Mouse (Mus musculus) intestine, embryonic 15.5 days (tissue): ENCODE data around the gene Cdkn2a. TPM values are rescaled to one million over a fixed set of nuclear protein-coding genes. Genes with fewer than 3 reads are reported as not detected.

ENCODE experiments used
- ATAC-seq: fragments of 200-750 bp; cut with Nextera tagmentation; 2 replicates; pipeline ENCODE4 v1.8.0; 2017; ENCODE audit warnings: moderate TSS enrichment, moderate library complexity
- H3K27ac ChIP-seq: fragments of 300-500 bp; sonication (generic); 2 replicates; pipeline ENCODE4 v1.5.1; 2015; ENCODE audit warnings: mild to moderate bottlenecking, inconsistent platforms
- H3K27me3 ChIP-seq: fragments of 300-500 bp; sonication (generic); replicated peaks from 2 replicates; pipeline ENCODE4 v1.6.1; 2015; ENCODE audit warnings: inconsistent platforms
- H3K36me3 ChIP-seq: fragments of 300-500 bp; sonication (generic); 2 replicates; pipeline ENCODE4 v1.6.1; 2015; ENCODE audit warnings: inconsistent platforms
- H3K4me1 ChIP-seq: fragments of 300-500 bp; sonication (generic); replicated peaks from 2 replicates; pipeline ENCODE4 v1.6.1; 2015; ENCODE audit warnings: inconsistent platforms
- H3K4me2 ChIP-seq: fragments of 300-500 bp; sonication (generic); replicated peaks from 2 replicates; pipeline ENCODE4 v1.6.1; 2015; ENCODE audit warnings: mild to moderate bottlenecking, inconsistent platforms
- H3K4me3 ChIP-seq: fragments of 300-500 bp; sonication (generic); replicated peaks from 2 replicates; pipeline ENCODE4 v1.5.1; 2015; ENCODE audit warnings: inconsistent platforms
- H3K9ac ChIP-seq: fragments of 300-500 bp; sonication (generic); 2 replicates; pipeline ENCODE4 v1.6.1; 2015; ENCODE audit warnings: inconsistent platforms
- H3K9me3 ChIP-seq: fragments of 300-500 bp; sonication (generic); 2 replicates; pipeline ENCODE4 v1.6.1; 2016; ENCODE audit warnings: inconsistent platforms
- WGBS: fragments of 180-500 bp; shearing (Covaris S2); methylation state at CpG from one replicate; pipeline ENCODE4 v1.1.7; 2015; 5-methylcytosine and 5-hydroxymethylcytosine counted together
- polyA plus RNA-seq: library from polyadenylated mRNA; unstranded; fragments of >200 nt; fragmentation: Nextera tagmentation; extraction: Ambion mirVana; gene quantifications from 2 replicates; pipeline ENCODE4 v1.2.1, GENCODE M21; 2015

The Cdkn2a gene
- polyA plus RNA-seq, 1 experiment from 2014 or later, result not detected

DNA sequence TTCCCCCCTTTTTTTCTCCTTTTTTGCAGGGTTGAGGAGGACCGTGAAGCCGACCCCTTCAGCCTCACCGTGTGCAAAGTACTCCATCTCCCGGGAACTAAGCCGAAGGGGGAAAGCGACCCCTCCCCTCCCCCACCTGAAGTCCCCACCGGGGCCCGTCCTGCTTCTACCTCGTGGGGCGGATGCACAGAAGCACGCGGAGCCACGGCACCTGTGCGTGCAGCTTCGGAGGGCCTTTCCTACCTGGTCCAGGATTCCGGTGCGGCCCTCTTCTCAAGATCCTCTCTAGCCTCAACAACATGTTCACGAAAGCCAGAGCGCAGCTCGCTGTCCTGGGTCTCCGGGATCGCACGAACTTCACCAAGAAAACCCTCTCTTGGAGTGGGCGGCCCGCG lies 365 bp downstream of the Cdkn2a start:
- H3K27me3 ChIP-seq, result peaks cover 75% of the 10 kb centered on the region
- peak overlapping the region; percentile 61 for H3K4me3 ChIP-seq
- peak overlapping the region; percentile 28; the same call in 1 of the 2 replicates for H3K9ac ChIP-seq
- H3K4me1 ChIP-seq, result peaks cover 10% of the 10 kb centered on the region
- WGBS, result 2% methylated on average over 26 of the region's 26 CpGs
- H3K4me2 ChIP-seq, result peak overlapping the region; percentile 99
- no peaks in the 10 kb centered on the region for H3K9me3 ChIP-seq
- ATAC-seq, result peak; percentile 36; the same call in 1 of the 2 replicates
- H3K36me3 ChIP-seq, result no peaks in the 10 kb centered on the region
- H3K27ac ChIP-seq, result no peak overlapping the region

GRCm38 (mm10) chr4:89293516-89293915 lies 937 bp downstream of the Cdkn2a start:
- Histone ChIP-seq H3K36me3 (no peaks in the 10 kb centered on the region), H3K9me3 (no peaks in the 10 kb centered on the region), H3K27me3 (peaks cover 80% of the 10 kb centered on the region), H3K4me1 (peaks cover 10% of the 10 kb centered on the region), H3K27ac (no peak overlapping the region), H3K4me3 (no peak overlapping the region), H3K4me2 (no peak overlapping the region), H3K9ac (no peak overlapping the region)
- ATAC-seq, result no peak
- 18% methylated on average over 7 of the region's 7 CpGs for WGBS

- Histone ChIP-seq H3K9ac (no peak overlapping the region), H3K4me2 (no peak overlapping the region), H3K4me1 (peaks cover 1% of the 10 kb centered on the region; the same call in 1 of the 2 replicates), H3K27ac (no peak overlapping the region), H3K36me3 (no peaks in the 10 kb centered on the region), H3K9me3 (no peaks in the 10 kb centered on the region), H3K27me3 (peaks cover 63% of the 10 kb centered on the region), H3K4me3 (no peak overlapping the region)
- WGBS, result 2% methylated on average over 4 of the region's 4 CpGs
- no peak for ATAC-seq
Measured at GRCm38 (mm10) chr4:89289028-89289427, 5.4 kb downstream of the Cdkn2a start.

- H3K4me3 ChIP-seq, result no peak overlapping the region
- no peak overlapping the region for H3K27ac ChIP-seq
- no peak for ATAC-seq
- H3K27me3 ChIP-seq, result peaks cover 62% of the 10 kb centered on the region
- H3K4me2 ChIP-seq, result no peak overlapping the region
- no peaks in the 10 kb centered on the region for H3K36me3 ChIP-seq
- no peaks in the 10 kb centered on the region; the same call in 1 of the 2 replicates for H3K4me1 ChIP-seq
- H3K9me3 ChIP-seq, result no peaks in the 10 kb centered on the region
- no peak overlapping the region for H3K9ac ChIP-seq
- 7% methylated on average over 1 of the region's 1 CpGs for WGBS
Measured at GRCm38 (mm10) chr4:89286566-89286965, 7.9 kb downstream of the Cdkn2a start.

GRCm38 (mm10) chr4:89285688-89286087 lies 8.8 kb downstream of the Cdkn2a start:
- Histone ChIP-seq H3K9me3 (no peaks in the 10 kb centered on the region), H3K27me3 (peaks cover 54% of the 10 kb centered on the region), H3K27ac (no peak overlapping the region), H3K36me3 (no peaks in the 10 kb centered on the region), H3K4me1 (no peaks in the 10 kb centered on the region; the same call in 1 of the 2 replicates), H3K9ac (no peak overlapping the region), H3K4me2 (no peak overlapping the region), H3K4me3 (no peak overlapping the region)
- 38% methylated on average over 7 of the region's 7 CpGs for WGBS
- ATAC-seq, result no peak

DNA sequence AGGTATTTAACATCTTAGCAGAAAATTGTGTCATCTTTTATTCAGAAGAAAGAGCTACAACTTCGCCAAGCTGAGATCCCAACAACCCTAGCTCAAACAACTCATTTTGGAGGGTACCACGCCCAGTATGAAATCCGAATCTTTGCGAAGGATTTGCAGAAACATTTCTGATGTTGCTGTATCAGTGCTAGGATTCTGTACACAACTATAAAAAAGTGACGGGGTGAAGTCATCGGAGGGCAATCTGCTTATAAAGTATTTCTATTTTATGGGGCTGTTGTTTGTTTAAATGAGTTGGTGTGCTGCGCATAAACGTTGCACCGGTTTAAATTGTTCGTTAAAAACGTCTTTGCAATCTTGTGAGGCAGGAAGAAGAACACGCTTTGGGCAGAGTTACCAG lies 11.8 kb downstream of the Cdkn2a start:
- H3K36me3 ChIP-seq, result no peaks in the 10 kb centered on the region
- no peak overlapping the region for H3K4me3 ChIP-seq
- no peak overlapping the region for H3K27ac ChIP-seq
- H3K27me3 ChIP-seq, result peaks cover 53% of the 10 kb centered on the region
- 1% methylated on average over 12 of the region's 12 CpGs for WGBS
- H3K9ac ChIP-seq, result no peak overlapping the region
- no peaks in the 10 kb centered on the region for H3K9me3 ChIP-seq
- H3K4me2 ChIP-seq, result no peak overlapping the region
- no peaks in the 10 kb centered on the region; the same call in 1 of the 2 replicates for H3K4me1 ChIP-seq
- no peak for ATAC-seq

- Histone ChIP-seq H3K4me1 (no peaks in the 10 kb centered on the region; the same call in 1 of the 2 replicates), H3K9ac (no peak overlapping the region), H3K4me2 (peak overlapping the region; percentile 28; the same call in 1 of the 2 replicates), H3K36me3 (no peaks in the 10 kb centered on the region), H3K9me3 (no peaks in the 10 kb centered on the region), H3K27me3 (peaks cover 56% of the 10 kb centered on the region), H3K27ac (no peak overlapping the region), H3K4me3 (0 out of 2 replicates have a peak overlapping the region, but pooled peaks have one; percentile 4)
- peak; percentile 65 for ATAC-seq
- under 1% methylated on average over 25 of the region's 25 CpGs for WGBS
Measured at GRCm38 (mm10) chr4:89282036-89282566, 12.4 kb downstream of the Cdkn2a start.

GRCm38 (mm10) chr4:89281236-89281635 lies 13.2 kb downstream of the Cdkn2a start:
- Histone ChIP-seq H3K9ac (no peak overlapping the region), H3K4me2 (no peak overlapping the region), H3K4me1 (no peaks in the 10 kb centered on the region; the same call in 1 of the 2 replicates), H3K4me3 (no peak overlapping the region), H3K27ac (no peak overlapping the region), H3K9me3 (no peaks in the 10 kb centered on the region), H3K36me3 (no peaks in the 10 kb centered on the region), H3K27me3 (peaks cover 60% of the 10 kb centered on the region)
- 2% methylated on average over 7 of the region's 7 CpGs for WGBS
- ATAC-seq, result no peak

GRCm38 (mm10) chr4:89279641-89280040 lies 14.8 kb downstream of the Cdkn2a start:
- Histone ChIP-seq H3K9ac (no peak overlapping the region), H3K36me3 (no peaks in the 10 kb centered on the region), H3K4me3 (no peak overlapping the region), H3K27me3 (peaks cover 68% of the 10 kb centered on the region), H3K4me2 (no peak overlapping the region), H3K9me3 (no peaks in the 10 kb centered on the region), H3K4me1 (no peaks in the 10 kb centered on the region; the same call in 1 of the 2 replicates), H3K27ac (no peak overlapping the region)
- ATAC-seq, result no peak
- 2% methylated on average over 2 of the region's 2 CpGs for WGBS

GRCm38 (mm10) chr4:89277381-89277940 lies 17.0 kb downstream of the Cdkn2a start:
- H3K4me1 ChIP-seq, result no peaks in the 10 kb centered on the region; the same call in 1 of the 2 replicates
- H3K9ac ChIP-seq, result no peak overlapping the region
- no peaks in the 10 kb centered on the region for H3K36me3 ChIP-seq
- 6% methylated on average over 5 of the region's 5 CpGs for WGBS
- H3K4me3 ChIP-seq, result no peak overlapping the region
- no peak overlapping the region for H3K27ac ChIP-seq
- no peak for ATAC-seq
- H3K4me2 ChIP-seq, result no peak overlapping the region
- H3K27me3 ChIP-seq, result peaks cover 75% of the 10 kb centered on the region
- no peaks in the 10 kb centered on the region for H3K9me3 ChIP-seq

GRCm38 (mm10) chr4:89276669-89277219 lies 17.7 kb downstream of the Cdkn2a start:
- Histone ChIP-seq H3K4me3 (no peak overlapping the region), H3K27ac (no peak overlapping the region), H3K4me1 (no peaks in the 10 kb centered on the region), H3K9me3 (no peaks in the 10 kb centered on the region), H3K4me2 (no peak overlapping the region), H3K9ac (no peak overlapping the region), H3K27me3 (peaks cover 75% of the 10 kb centered on the region), H3K36me3 (no peaks in the 10 kb centered on the region)
- no peak for ATAC-seq
- 1% methylated on average over 37 of the region's 37 CpGs for WGBS

- Histone ChIP-seq H3K27ac (no peak overlapping the region), H3K9me3 (no peaks in the 10 kb centered on the region), H3K4me1 (no peaks in the 10 kb centered on the region), H3K27me3 (peaks cover 78% of the 10 kb centered on the region), H3K4me2 (no peak overlapping the region), H3K4me3 (no peak overlapping the region), H3K36me3 (no peaks in the 10 kb centered on the region), H3K9ac (no peak overlapping the region)
- ATAC-seq, result no peak
- WGBS, result 2% methylated on average over 25 of the region's 25 CpGs
Measured at GRCm38 (mm10) chr4:89275811-89276584, 18.5 kb downstream of the Cdkn2a start.
